Mouse (Mus musculus) liver, embryonic 14 days (tissue): ENCODE results near the gene Ccnb1ip1. TPM values are rescaled to one million over a fixed set of nuclear protein-coding genes. Genes with fewer than 3 reads are reported as not detected.

Source experiments
- polyA plus RNA-seq: library from polyadenylated mRNA; depleted of rRNA; stranded (reverse); fragments of >200 nt; gene quantifications from 2 replicates; pipeline ENCODE4 v1.2.3, GENCODE M21; 2012; rRNA removed

The Ccnb1ip1 gene
- polyA plus RNA-seq, result not detected in 2 replicates

GRCm38 (mm10) chr14:50807487-50808072 lies at the start of gene Ccnb1ip1, which contains the start of gene Parp2:
Gene Ccnb1ip1 (minus strand): TSS chr14:50807732.
Gene Parp2 (plus strand): TSS chr14:50807841.

GRCm38 (mm10) chr14:50785251-50785637 lies 22.3 kb downstream of the Ccnb1ip1 start, which contains the start of gene Ttc5:
Gene Ttc5 (minus strand): TSS chr14:50785519.

GRCm38 (mm10) chr14:50744994-50745393 lies 62.5 kb downstream of the Ccnb1ip1 start, which contains the start of gene Olfr749:
Gene Olfr749 (minus strand): TSS chr14:50745094.

Other genes starting within 250 kb of the Ccnb1ip1 start
- not detected in 2 replicates for gene Olfr744, start 192.9 kb downstream of the Ccnb1ip1 start, polyA plus RNA-seq
- gene Olfr745, start 168.3 kb downstream of the Ccnb1ip1 start, polyA plus RNA-seq, result not detected in 2 replicates
- gene Olfr746, start 160.6 kb downstream of the Ccnb1ip1 start, polyA plus RNA-seq, result not detected in 2 replicates
- not detected in 2 replicates for gene Olfr747, start 114.5 kb downstream of the Ccnb1ip1 start, polyA plus RNA-seq
- gene Olfr748, start 100.4 kb downstream of the Ccnb1ip1 start, polyA plus RNA-seq, result not detected in 2 replicates
- gene Olfr749, start 62.6 kb downstream of the Ccnb1ip1 start, polyA plus RNA-seq, result not detected in 2 replicates
- gene Ttc5, start 22.2 kb downstream of the Ccnb1ip1 start, polyA plus RNA-seq, result 11.2 and 12.6 TPM in 2 replicates
- 37.8 and 40.4 TPM in 2 replicates for gene Parp2, start 109 bp upstream of the Ccnb1ip1 start, polyA plus RNA-seq
- gene Tep1, start 62.8 kb upstream of the Ccnb1ip1 start, polyA plus RNA-seq, result 2.2 and 3.4 TPM in 2 replicates
- gene Klhl33, start 89.8 kb upstream of the Ccnb1ip1 start, polyA plus RNA-seq, result 0.16 and 0.18 TPM in 2 replicates
- 36.9 and 37.6 TPM in 2 replicates for gene Osgep, start 117.2 kb upstream of the Ccnb1ip1 start, polyA plus RNA-seq
- 52.4 and 58.5 TPM in 2 replicates for gene Apex1, start 117.2 kb upstream of the Ccnb1ip1 start, polyA plus RNA-seq
- 22.8 and 28.6 TPM in 2 replicates for gene Pip4p1, start 123.1 kb upstream of the Ccnb1ip1 start, polyA plus RNA-seq
- gene Pnp, start 123.3 kb upstream of the Ccnb1ip1 start, polyA plus RNA-seq, result 75.3 and 96.8 TPM in 2 replicates
- 58.6 and 74.1 TPM in 2 replicates for gene Gm49342, start 136.8 kb upstream of the Ccnb1ip1 start, polyA plus RNA-seq
- gene Pnp2, start 148.3 kb upstream of the Ccnb1ip1 start, polyA plus RNA-seq, result 9.7 and 10.4 TPM in 2 replicates
- 0.02 TPM in 1 of 2 replicates, not detected in the other for gene Rnase10, start 200.0 kb upstream of the Ccnb1ip1 start, polyA plus RNA-seq
- gene Rnase9, start 234.1 kb upstream of the Ccnb1ip1 start, polyA plus RNA-seq, result not detected in 2 replicates
- gene Rnase11, start 242.4 kb upstream of the Ccnb1ip1 start, polyA plus RNA-seq, result not detected in 2 replicates
- gene Rnase12, start 249.9 kb upstream of the Ccnb1ip1 start, polyA plus RNA-seq, result 0.86 and 0.90 TPM in 2 replicates